Mouse (Mus musculus): Measurements from ENCODE around the gene Cntn2. TPM values are rescaled to one million over a fixed set of nuclear protein-coding genes. Genes with fewer than 3 reads are reported as not detected.
A peak's percentile ranks its signal among the peaks of the same experiment; 100 is the strongest.

The Cntn2 gene
- polyA plus RNA-seq, 2 experiments from 2014 or later: not detected

- ATAC-seq: no peak
Observed at GRCm38 (mm10) chr1:132557901-132558631, 15.0 kb upstream of the Cntn2 start.

DNA sequence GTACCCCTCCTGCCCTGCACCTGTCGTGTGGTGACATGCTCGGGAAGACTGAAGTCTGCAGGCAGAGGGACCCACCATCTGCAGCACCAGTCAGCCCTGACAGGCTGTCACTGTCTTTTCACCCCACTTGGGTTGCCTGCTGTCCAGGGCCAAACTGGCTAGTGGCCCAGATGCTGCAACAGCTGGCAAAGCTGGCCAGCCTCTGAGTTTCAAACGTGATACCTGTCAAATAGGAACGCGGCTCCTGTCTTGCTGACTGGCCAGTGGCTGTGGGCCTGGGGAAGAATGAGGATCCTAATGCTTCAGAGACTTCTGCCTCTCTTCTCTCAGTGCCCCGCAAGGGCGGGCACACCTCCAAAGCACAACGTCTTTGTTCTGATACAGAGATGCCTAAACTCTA lies 733 bp upstream of the Cntn2 start:
- ATAC-seq: no peak

- no peak for ATAC-seq
Observed at GRCm38 (mm10) chr1:132541824-132542599, 1.0 kb downstream of the Cntn2 start.

- ATAC-seq: no peak
Observed at GRCm38 (mm10) chr1:132541171-132541823, 1.8 kb downstream of the Cntn2 start.

GRCm38 (mm10) chr1:132540701-132541100 lies 2.4 kb downstream of the Cntn2 start:
- no peak for ATAC-seq

DNA sequence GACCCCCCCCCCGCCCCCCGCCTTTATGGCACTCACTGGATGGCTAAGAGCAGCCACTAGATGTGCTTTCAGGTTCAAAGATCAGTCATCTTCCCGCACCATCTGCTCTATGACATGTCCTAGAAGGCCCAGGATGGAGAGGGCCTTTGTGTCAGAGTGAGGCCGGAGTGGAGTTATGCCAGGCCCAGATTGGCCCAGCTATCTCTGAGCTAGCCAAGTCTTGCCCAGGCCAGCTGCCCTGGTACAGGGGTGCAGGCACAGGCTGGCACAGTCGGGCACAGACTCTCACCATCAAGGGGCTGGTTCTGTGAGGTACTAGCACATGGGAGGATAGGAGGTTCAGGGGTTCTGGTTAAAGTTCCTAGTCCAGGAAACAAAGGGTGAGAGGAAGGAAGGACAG lies 5.3 kb downstream of the Cntn2 start:
- no peak for ATAC-seq

DNA sequence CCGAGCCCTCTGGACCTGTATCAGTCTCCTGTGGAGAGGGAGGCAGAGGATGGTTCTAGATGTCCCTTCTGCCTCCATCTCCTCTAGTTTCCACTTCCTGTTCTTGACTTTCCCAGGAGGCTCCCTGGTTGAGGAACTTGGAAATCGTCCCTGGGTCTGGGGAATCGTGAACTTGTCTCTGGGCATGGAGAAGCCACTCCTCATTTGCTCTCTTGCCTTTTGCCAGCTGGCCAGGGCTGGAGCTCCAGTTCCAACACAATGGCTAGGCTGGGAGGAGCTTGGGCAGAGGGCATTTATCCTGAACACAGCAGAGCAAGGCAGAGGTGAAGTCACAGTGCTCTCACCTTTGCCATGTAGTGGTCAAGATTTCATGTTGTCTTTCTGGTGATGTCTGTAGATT lies 6.6 kb downstream of the Cntn2 start:
- ATAC-seq: no peak

DNA sequence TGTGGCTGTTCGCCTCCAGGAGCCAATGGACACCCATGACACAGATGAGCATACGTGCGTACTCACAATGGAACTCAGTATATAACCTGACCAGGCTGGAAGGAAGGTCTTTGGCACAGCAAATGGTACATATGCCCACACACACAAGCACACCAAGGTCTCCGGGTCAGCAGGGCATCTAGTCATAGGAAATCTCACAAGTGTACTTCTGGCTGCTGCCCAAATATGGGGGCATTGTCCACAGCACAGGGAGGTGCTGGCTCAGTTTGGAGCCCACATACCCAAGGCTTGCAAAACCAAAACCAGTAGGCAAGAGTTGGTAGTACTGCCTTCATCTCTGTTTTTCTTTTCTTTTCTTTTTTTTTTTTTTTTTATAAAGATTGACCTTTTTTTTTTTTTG lies 7.5 kb downstream of the Cntn2 start:
- no peak for ATAC-seq

DNA sequence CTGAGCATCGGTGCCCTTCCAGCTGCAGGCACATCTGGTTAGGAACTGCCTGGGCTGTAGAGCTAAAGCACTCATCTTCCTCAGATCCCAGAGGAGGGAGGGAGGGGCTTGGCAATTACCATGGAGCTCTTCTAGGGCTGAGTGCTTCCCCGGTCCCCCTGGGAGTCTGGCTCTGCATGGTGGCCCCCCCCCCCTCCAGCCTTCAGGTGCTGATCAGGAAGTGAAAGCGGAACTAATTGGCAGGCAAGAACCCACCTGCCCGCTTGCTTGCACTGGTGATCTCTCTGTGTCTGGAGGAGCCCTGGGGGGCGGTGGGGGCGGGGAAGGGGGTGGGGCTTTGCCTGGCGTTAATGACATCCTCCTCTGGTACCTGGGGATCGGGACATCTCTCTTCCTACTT lies 9.2 kb downstream of the Cntn2 start:
- no peak for ATAC-seq

GRCm38 (mm10) chr1:132532521-132532920 lies 10.5 kb downstream of the Cntn2 start:
- no peak for ATAC-seq

DNA sequence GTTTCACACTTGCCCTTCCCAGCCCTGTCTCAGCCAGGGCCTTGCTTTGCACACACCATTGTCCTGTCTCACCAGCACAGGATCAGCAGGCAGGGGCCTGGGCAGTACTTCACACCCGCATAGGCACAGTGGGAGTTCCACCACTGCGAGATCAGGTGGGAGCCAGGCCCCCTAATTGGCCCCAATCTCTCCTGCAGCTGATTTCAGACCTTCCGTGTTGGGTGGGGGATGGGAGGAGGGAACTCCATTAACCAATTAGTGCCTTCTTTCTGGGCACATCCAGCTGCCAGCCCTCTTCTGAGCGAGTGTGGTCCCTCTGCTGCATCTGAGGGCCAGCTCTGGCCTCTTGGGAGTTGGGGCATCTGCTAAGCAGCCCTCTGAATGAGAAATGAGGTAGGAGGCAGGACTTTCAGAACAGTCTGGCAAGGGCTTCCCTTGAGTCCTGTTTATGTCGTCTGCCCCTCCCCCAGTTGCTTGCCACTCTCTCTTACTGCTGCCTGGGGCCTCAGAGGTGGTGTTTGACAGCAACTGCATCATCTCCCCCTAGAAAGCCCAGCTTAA lies 12.3 kb downstream of the Cntn2 start:
- ATAC-seq: no peak

DNA sequence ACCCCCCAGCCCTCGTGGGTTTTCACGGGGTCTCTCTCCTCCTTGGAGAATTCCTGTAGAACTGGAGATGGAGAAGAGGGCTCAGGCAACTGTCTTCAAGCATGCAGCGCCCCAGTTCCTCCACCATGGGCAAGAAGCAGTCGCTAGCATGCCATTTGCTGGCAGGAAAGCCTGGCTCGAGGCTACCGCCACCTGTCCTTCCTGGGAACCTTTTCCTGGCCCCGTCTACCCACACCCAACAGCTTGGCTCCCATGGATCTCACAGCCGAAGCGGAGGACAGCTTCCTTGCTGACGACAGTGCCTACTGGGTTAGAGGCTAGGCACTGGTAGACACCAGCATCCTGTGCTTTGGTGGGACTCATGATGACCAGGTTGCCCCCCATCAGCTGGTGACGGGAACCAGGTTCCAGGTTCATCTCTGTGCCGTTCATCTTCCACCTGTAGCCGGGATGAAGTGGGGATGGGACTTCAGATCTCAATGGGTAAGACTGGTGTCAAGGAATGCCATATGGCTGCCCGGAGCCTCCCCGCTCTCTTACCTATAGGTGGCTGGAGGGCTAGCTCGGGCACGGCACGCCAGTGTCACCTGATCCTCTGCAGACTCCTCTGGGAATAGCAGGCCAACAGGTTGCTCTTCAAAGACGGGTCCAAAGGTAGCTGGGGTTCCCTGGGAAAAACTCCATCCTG lies 14.3 kb downstream of the Cntn2 start:
- no peak for ATAC-seq

DNA sequence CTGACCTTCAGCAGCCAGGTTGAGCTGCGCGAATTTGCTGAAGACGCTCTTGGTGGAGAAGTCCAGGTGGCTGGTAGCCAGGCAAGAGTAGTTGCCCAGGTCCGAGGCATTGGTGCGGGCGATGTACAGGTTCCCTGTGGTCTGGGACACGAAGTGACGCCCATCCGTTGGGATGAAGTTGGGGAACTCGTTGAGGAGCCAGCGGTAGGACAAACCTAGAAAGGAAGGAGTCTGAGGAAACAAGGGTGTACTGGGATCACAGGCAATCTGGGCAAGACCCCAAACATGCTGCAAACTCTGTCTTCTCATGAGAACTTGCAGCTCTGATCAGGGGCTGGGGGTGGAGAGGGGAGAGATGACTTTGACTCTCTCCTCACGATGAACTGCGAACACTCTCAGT lies 15.0 kb downstream of the Cntn2 start:
- no peak for ATAC-seq

GRCm38 (mm10) chr1:132525832-132526231 lies 17.2 kb downstream of the Cntn2 start:
- ATAC-seq: no peak

- no peak for ATAC-seq
Observed at GRCm38 (mm10) chr1:132523920-132524319, 19.1 kb downstream of the Cntn2 start.

DNA sequence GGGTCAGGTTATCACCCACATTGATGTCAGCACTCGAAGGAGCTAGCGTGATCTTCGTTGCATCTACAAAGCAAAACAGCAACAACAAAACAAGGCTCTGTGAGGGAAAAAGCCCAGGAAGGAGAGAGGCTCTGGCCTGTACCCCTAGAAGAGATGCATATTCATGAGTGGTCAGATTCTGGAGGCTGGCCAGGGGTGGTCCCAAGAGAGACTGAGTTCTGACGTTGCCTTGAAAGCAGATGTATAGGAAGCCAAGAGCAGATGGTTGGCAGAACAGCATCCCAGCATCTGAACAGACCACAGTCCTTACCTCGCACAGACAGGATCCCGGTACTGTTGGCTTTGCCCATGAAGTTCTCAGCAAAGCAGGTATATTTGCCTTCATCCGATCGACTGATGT lies 20.0 kb downstream of the Cntn2 start:
- no peak for ATAC-seq

GRCm38 (mm10) chr1:132520764-132521163 lies 22.3 kb downstream of the Cntn2 start:
- ATAC-seq: peak; percentile 41

DNA sequence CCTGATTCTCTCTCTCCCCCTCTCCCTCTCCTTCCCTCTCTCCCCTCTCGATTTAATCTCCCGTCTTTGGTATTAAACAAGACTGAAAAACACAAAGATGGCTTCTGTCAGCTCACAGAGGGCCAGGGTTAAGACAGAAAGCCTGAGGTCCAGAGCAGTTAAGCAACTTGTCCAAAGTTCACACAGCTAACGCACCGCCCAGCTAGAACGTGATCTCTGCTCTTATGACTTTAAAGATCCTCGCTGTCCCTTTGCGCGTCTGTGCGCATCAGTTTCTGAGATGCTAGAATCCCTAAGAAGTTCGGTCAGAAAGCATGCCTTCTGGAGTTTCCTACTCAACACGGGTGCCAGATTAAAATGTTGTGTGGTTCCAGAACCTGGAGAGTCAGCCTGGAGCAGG lies 23.3 kb downstream of the Cntn2 start:
- no peak for ATAC-seq

DNA sequence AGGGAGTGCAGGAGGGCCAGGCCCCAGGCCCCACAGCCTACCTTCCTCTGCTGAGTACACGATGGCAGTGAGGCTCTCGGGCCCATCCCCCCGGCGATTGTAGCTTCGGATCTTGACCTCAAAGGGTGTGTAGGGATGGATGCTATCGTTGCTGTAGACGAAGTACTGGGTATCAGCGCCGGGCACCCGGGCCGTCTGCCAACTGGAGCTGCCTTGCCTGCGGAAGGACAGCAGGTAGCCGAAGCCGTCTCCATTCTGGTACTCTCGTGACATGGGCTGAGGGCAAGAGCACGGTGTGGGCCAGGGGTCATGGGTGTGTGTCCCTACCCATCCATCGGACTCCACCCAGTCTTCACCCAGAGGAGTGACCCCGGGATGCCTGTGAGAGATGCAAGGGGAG lies 24.4 kb downstream of the Cntn2 start:
- ATAC-seq: no peak

- no peak for ATAC-seq
Observed at GRCm38 (mm10) chr1:132516776-132517175, 26.3 kb downstream of the Cntn2 start.

DNA sequence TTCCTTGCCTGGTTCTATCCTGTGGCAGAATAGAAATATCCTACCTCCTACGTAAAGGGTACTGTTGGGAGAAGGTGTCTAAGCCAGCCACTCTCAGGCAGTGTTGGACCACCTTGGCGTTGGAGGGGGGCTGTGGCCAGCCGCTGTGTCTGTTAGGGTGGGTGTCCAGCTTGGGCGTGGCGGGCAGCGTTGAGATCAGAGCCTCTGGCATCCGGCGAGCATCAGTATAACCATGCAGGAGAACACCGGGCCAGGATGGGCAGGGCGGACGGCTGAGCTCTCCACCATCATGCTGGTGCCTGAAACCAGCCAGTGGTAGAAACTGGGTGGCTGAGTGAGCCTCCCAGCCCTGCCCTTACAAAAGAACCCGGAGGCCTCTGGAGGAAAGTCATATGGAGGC lies 27.7 kb downstream of the Cntn2 start:
- no peak for ATAC-seq

- ATAC-seq: no peak
Observed at GRCm38 (mm10) chr1:132512106-132512505, 30.9 kb downstream of the Cntn2 start.

GRCm38 (mm10) chr1:132511521-132511920 lies 31.5 kb downstream of the Cntn2 start:
- no peak for ATAC-seq

All from CD4-positive, CD25-positive, alpha-beta regulatory T cell, adult 4 months (primary cell).